Mouse (Mus musculus) ovary, postnatal 36 days (tissue): ENCODE data around the gene Col4a3bp.

Experiments used
- DNase-seq: peaks from one replicate; pipeline ENCODE4 v3.0.0; 2022; ENCODE audit warnings: low spot score, mixed read lengths

Col4a3bp gene

GRCm38 (mm10) chr13:96542901-96543891 is 778 bp downstream of the Col4a3bp start:
- no peak for DNase-seq

- no peak for DNase-seq
Observed at GRCm38 (mm10) chr13:96544506-96544905, 2.1 kb downstream of the Col4a3bp start.

GRCm38 (mm10) chr13:96547250-96547649 is 4.8 kb downstream of the Col4a3bp start:
- no peak for DNase-seq

- DNase-seq, result no peak
Observed at GRCm38 (mm10) chr13:96547941-96548340, 5.5 kb downstream of the Col4a3bp start.

- no peak for DNase-seq
Observed at GRCm38 (mm10) chr13:96555099-96555498, 12.7 kb downstream of the Col4a3bp start.

GRCm38 (mm10) chr13:96567977-96568376 is 25.6 kb downstream of the Col4a3bp start:
- no peak for DNase-seq

- DNase-seq, result no peak
Observed at GRCm38 (mm10) chr13:96570313-96571015, 28.0 kb downstream of the Col4a3bp start.

- DNase-seq, result no peak
Observed at GRCm38 (mm10) chr13:96571016-96571361, 28.6 kb downstream of the Col4a3bp start.

GRCm38 (mm10) chr13:96574170-96574569 is 31.8 kb downstream of the Col4a3bp start:
- no peak for DNase-seq

- no peak for DNase-seq
Observed at GRCm38 (mm10) chr13:96579104-96579503, 36.7 kb downstream of the Col4a3bp start.

- DNase-seq, result no peak
Observed at GRCm38 (mm10) chr13:96579979-96580378, 37.6 kb downstream of the Col4a3bp start.

- DNase-seq, result no peak
Observed at GRCm38 (mm10) chr13:96584201-96584600, 41.8 kb downstream of the Col4a3bp start.

GRCm38 (mm10) chr13:96586540-96586939 is 44.1 kb downstream of the Col4a3bp start:
- DNase-seq, result no peak

- DNase-seq, result no peak
Observed at GRCm38 (mm10) chr13:96588642-96589041, 46.2 kb downstream of the Col4a3bp start.

GRCm38 (mm10) chr13:96593621-96594020 is 51.2 kb downstream of the Col4a3bp start:
- no peak for DNase-seq

GRCm38 (mm10) chr13:96594070-96594469 is 51.7 kb downstream of the Col4a3bp start:
- DNase-seq, result no peak

GRCm38 (mm10) chr13:96599182-96599581 is 56.8 kb downstream of the Col4a3bp start:
- DNase-seq, result no peak

GRCm38 (mm10) chr13:96604242-96604641 is 61.8 kb downstream of the Col4a3bp start:
- no peak for DNase-seq

- no peak for DNase-seq
Observed at GRCm38 (mm10) chr13:96614615-96615014, 72.2 kb downstream of the Col4a3bp start.

- no peak for DNase-seq
Observed at GRCm38 (mm10) chr13:96620891-96621290, 78.5 kb downstream of the Col4a3bp start.

GRCm38 (mm10) chr13:96630396-96630795 is 88.0 kb downstream of the Col4a3bp start:
- DNase-seq, result no peak

GRCm38 (mm10) chr13:96644168-96644567 is 101.8 kb downstream of the Col4a3bp start:
- no peak for DNase-seq

GRCm38 (mm10) chr13:96645822-96646221 is 103.4 kb downstream of the Col4a3bp start:
- no peak for DNase-seq
